Comparison of ENCODE assay signal across 21 mouse cellular contexts in the genomic region with DNA sequence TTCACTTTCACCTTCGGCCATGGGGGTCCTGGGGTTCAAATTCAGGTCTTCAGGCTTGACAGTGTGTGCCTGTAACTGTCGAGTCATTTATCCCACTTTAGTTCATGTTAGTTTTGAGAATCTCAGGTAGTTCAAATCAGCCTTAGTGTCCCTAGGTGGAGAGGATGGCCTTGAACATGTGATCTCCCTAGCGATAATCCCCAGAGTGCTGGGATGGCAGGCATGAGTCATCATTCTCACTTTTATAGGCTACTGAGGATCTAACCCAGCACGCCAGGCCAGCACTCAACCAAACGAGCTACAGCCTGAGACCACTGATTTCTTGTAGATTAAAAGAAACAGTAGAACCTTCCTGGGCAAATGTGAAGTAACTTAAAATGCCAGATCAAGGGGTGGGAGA. TPM values are rescaled to one million over a fixed set of nuclear protein-coding genes. Genes with fewer than 3 reads are reported as not detected.
A peak's percentile ranks its signal among the peaks of the same experiment; 100 is the strongest.
DNase-seq lines count a peak whose midpoint lies in the region; ATAC-seq and TF ChIP-seq lines count a peak whose summit lies in the region.
"Had no signal": no experiment of that assay in that cellular context is flagged by ENCODE, and none has a peak within 500 bp of the region (broad histone marks: within the 10 kb centered on the region; RNA-seq: fewer than 3 reads in every experiment).

No protein-coding gene starts in this region.

- in situ Hi-C loops in ES-E14 (cut with MboI; ENCODE audit: low sequenced_read_pairs in 2 of 2, unreplicated experiment in 2 of 2) = no loop called here

- H3K4me2 ChIP-seq in liver, embryonic 14.5 days (ENCODE audit: low read depth) = peak overlapping the region; percentile 11
- H3K4me2 ChIP-seq in forebrain, embryonic 15.5 days (replicated peaks) = no peak overlapping the region
- H3K4me2 ChIP-seq: neural tube, embryonic 12.5 days had no signal

- no peak overlapping the region for H3K9ac ChIP-seq in ES-E14 (ENCODE audit: insufficient read depth, low read depth, low read length, poor library complexity, severe bottlenecking)
- H3K9ac ChIP-seq in liver, embryonic 14.5 days (replicated peaks) = no peak overlapping the region
- no peak overlapping the region for H3K9ac ChIP-seq in forebrain, embryonic 15.5 days (replicated peaks)
- H3K9ac ChIP-seq: forebrain, postnatal 0 days; neural tube, embryonic 12.5 days had no signal

- no peaks in the 10 kb centered on the region for H3K36me3 ChIP-seq in ES-E14 (ENCODE audit: control insufficient read depth, insufficient read depth, low read length, poor library complexity, severe bottlenecking)
- no peaks in the 10 kb centered on the region; the same call in 1 of the 2 replicates for H3K36me3 ChIP-seq in liver, embryonic 14.5 days (replicated peaks; ENCODE audit: control insufficient read depth, insufficient read depth, low read depth)
- no peaks in the 10 kb centered on the region for H3K36me3 ChIP-seq in forebrain, embryonic 15.5 days
- H3K36me3 ChIP-seq: limb, embryonic 10.5 days; neural tube, embryonic 12.5 days had no signal

- no peaks in the 10 kb centered on the region for H3K9me3 ChIP-seq in ES-E14 (ENCODE audit: control insufficient read depth, insufficient read depth, low read depth, low read length)
- H3K9me3 ChIP-seq in liver, embryonic 14.5 days (ENCODE audit: control insufficient read depth, low read length) = no peaks in the 10 kb centered on the region
- H3K9me3 ChIP-seq in forebrain, embryonic 15.5 days = no peaks in the 10 kb centered on the region
- H3K9me3 ChIP-seq: limb, embryonic 10.5 days; midbrain, embryonic 10.5 days; neural tube, embryonic 12.5 days had no signal

- TF ChIP-seq CTCF in gastrocnemius, adult 2 months (IDR thresholded peaks at IDR 0.05) = no peak
- TF ChIP-seq CTCF in liver, embryonic 14.5 days (IDR thresholded peaks at IDR 0.05; ENCODE audit: low read depth) = no peak

- H3K4me1 ChIP-seq in ES-E14 (ENCODE audit: control insufficient read depth in 2 of 2, insufficient read depth in 2 of 2, low read length in 2 of 2, poor library complexity in 1 of 2) = peaks cover 0 to 5% of the 10 kb centered on the region in 2 experiments; a peak in 1 of 4 replicates
- H3K4me1 ChIP-seq in liver, embryonic 14.5 days (replicated peaks; ENCODE audit: control insufficient read depth in 2 of 2, insufficient read depth in 2 of 2, low read length in 1 of 2) = peaks cover 55 to 59% of the 10 kb centered on the region in 2 experiments
- H3K4me1 ChIP-seq in forebrain, embryonic 15.5 days = peaks cover 23% of the 10 kb centered on the region

- no peak for DNase-seq in gastrocnemius, adult 2 months
- DNase-seq in gastrocnemius, postnatal 25 days = no peak
- no peak for DNase-seq in ES-E14 (ENCODE audit: low read depth, low spot score)
- DNase-seq in liver, embryonic 14.5 days (ENCODE audit: low read depth in 3 of 3, low spot score in 3 of 3) = no peak
- no peak for DNase-seq in left cerebral cortex, adult 11 months (ENCODE audit: low spot score)
- DNase-seq: cerebellum, adult 9-10 months; forebrain, postnatal 0 days; heart, postnatal 36 days; kidney, adult 9 months; kidney, postnatal 25 days; lung, adult 18-20 months; lung, postnatal 14 days; thymus, postnatal 4 days had no signal

- intact Hi-C loops in gastrocnemius, adult 2 months (cut with DNase I) = no loop called here

- peak overlapping the region; percentile 43; the same call in 1 of the 2 replicates for H3K27ac ChIP-seq in gastrocnemius, adult 2 months
- no peak overlapping the region for H3K27ac ChIP-seq in ES-E14 (ENCODE audit: insufficient read depth, low read depth, low read length, poor library complexity, severe bottlenecking)
- H3K27ac ChIP-seq in liver, embryonic 14.5 days = peak overlapping the region; percentile 78
- H3K27ac ChIP-seq in forebrain, embryonic 15.5 days (replicated peaks) = no peak overlapping the region
- H3K27ac ChIP-seq: left cerebral cortex, adult 2 months; limb, embryonic 10.5 days; midbrain, embryonic 10.5 days; neural tube, embryonic 12.5 days had no signal

- H3K27me3 ChIP-seq in liver, embryonic 14.5 days (ENCODE audit: control insufficient read depth, insufficient read depth, low read length) = no peaks in the 10 kb centered on the region
- H3K27me3 ChIP-seq in forebrain, embryonic 15.5 days = no peaks in the 10 kb centered on the region
- H3K27me3 ChIP-seq: neural tube, embryonic 12.5 days had no signal

- no peak for TF ChIP-seq EP300 in liver, embryonic 14.5 days (IDR thresholded peaks at IDR 0.05; ENCODE audit: low read depth)

- H3K4me3 ChIP-seq in gastrocnemius, adult 2 months = no peak overlapping the region
- no peak overlapping the region for H3K4me3 ChIP-seq in ES-E14 (ENCODE audit: insufficient read depth in 1 of 2, low read depth in 1 of 2, low read length in 2 of 2, poor library complexity in 1 of 2, severe bottlenecking in 1 of 2)
- no peak overlapping the region for H3K4me3 ChIP-seq in liver, embryonic 14.5 days (ENCODE audit: insufficient read depth in 1 of 2, low read depth in 2 of 2, low read length in 2 of 2)
- no peak overlapping the region for H3K4me3 ChIP-seq in forebrain, embryonic 15.5 days
- H3K4me3 ChIP-seq: erythroblast, embryonic 14.5 days; left cerebral cortex, adult 2 months; limb, embryonic 10.5 days; midbrain, embryonic 10.5 days; neural tube, embryonic 12.5 days had no signal

- 29% methylated on average over 5 of the region's 5 CpGs for WGBS in liver, embryonic 14.5 days (ENCODE audit: insufficient replicate concordance)
- 66% methylated on average over 5 of the region's 5 CpGs for WGBS in forebrain, embryonic 15.5 days

- peak; percentile 44 for ATAC-seq in erythroblast, adult 5-6 weeks (replicated peaks; ENCODE audit: low FRiP score, poor library complexity, severe bottlenecking)
- ATAC-seq in liver, embryonic 14.5 days (ENCODE audit: insufficient read depth) = no peak
- no peak for ATAC-seq in inflammation-experienced regulatory T-cells, adult 6 months
- no peak for ATAC-seq in forebrain, embryonic 15.5 days (replicated peaks)
- ATAC-seq: forebrain, postnatal 0 days had no signal

TF ChIP-seq in ES-E14, 5 proteins besides CTCF, POLR2A, EP300 and RAD21:
- TF ChIP-seq CHD2 (IDR thresholded peaks at IDR 0.05; ENCODE audit: low read depth, low read length) (no peak), MAFK (IDR thresholded peaks at IDR 0.05; ENCODE audit: insufficient read depth, low read depth, low read length) (0 out of 2 replicates have a peak, but pooled peaks have one; percentile 21), ZNF384 (IDR thresholded peaks at IDR 0.05; ENCODE audit: low read depth, low read length) (no peak)
TF ChIP-seq in ES-E14: peak in this region for 1.

RNA-seq across cellular contexts. Expression of gene Prkaa1, which starts 1.6 kb away (rescaled TPM):
- 10 to 100 TPM; 10.0 to 12.7 TPM for total RNA-seq in gastrocnemius, adult 2 months (2021)
- 10 to 100 TPM; 11.5 to 11.6 TPM for total RNA-seq in gastrocnemius, postnatal 25 days (2021)
- total RNA-seq in ES-E14 (2012; rRNA removed) = 9.7 and 12.9 TPM in 2 replicates
- 13.6 and 19.8 TPM in 2 replicates for total RNA-seq in erythroblast, adult 5-6 weeks (2015; ENCODE audit: low replicate concordance)
- 12.0 and 14.8 TPM in 2 replicates for total RNA-seq in erythroblast, adult 5-6 weeks (2017; ENCODE audit: low replicate concordance)
- 6.6 and 8.6 TPM in 2 replicates for polyA plus RNA-seq in liver, embryonic 14.5 days (2012; rRNA removed)
- 15.7 and 16.6 TPM in 2 replicates for polyA plus RNA-seq in liver, embryonic 14.5 days (2014; fragmentation: Nextera tagmentation; extraction: Ambion mirVana)
- polyA plus RNA-seq in inflammation-experienced regulatory T-cells, adult 6 months (2017; shearing (Covaris generic)) = 10 to 100 TPM; 18.1 to 22.5 (median 21.9) TPM
- polyA plus RNA-seq in forebrain, embryonic 15.5 days (2015; fragmentation: Nextera tagmentation; extraction: Ambion mirVana) = 12.6 and 14.0 TPM in 2 replicates

RNA-seq across cellular contexts. Expression of gene Rpl37, which starts 25.6 kb away (rescaled TPM):
- 100 to 1,000 TPM; 178 to 188 TPM for total RNA-seq in gastrocnemius, adult 2 months (2021)
- 100 to 1,000 TPM; 168 to 176 TPM for total RNA-seq in gastrocnemius, postnatal 25 days (2021)
- 1,373 and 1,829 TPM in 2 replicates for total RNA-seq in ES-E14 (2012; rRNA removed)
- total RNA-seq in erythroblast, adult 5-6 weeks (2015; ENCODE audit: low replicate concordance) = 167 and 232 TPM in 2 replicates
- 170 and 249 TPM in 2 replicates for total RNA-seq in erythroblast, adult 5-6 weeks (2017; ENCODE audit: low replicate concordance)
- 259 and 884 TPM in 2 replicates for polyA plus RNA-seq in liver, embryonic 14.5 days (2012; rRNA removed)
- polyA plus RNA-seq in liver, embryonic 14.5 days (2014; fragmentation: Nextera tagmentation; extraction: Ambion mirVana) = 547 and 570 TPM in 2 replicates
- 1,000 to 10,000 TPM; 1,587 to 2,567 (median 2,159) TPM for polyA plus RNA-seq in inflammation-experienced regulatory T-cells, adult 6 months (2017; shearing (Covaris generic))
- 422 and 438 TPM in 2 replicates for polyA plus RNA-seq in forebrain, embryonic 15.5 days (2015; fragmentation: Nextera tagmentation; extraction: Ambion mirVana)

RNA-seq across cellular contexts. Expression of gene Card6, which starts 33.7 kb away (rescaled TPM):
- total RNA-seq in gastrocnemius, adult 2 months (2021) = 1 to 10 TPM; 1.9 to 2.0 TPM
- total RNA-seq in gastrocnemius, postnatal 25 days (2021) = 1 to 10 TPM; 1.9 to 2.1 TPM
- 0.18 and 0.37 TPM in 2 replicates for total RNA-seq in ES-E14 (2012; rRNA removed)
- 1.7 TPM in 1 of 2 replicates, not detected in the other for total RNA-seq in erythroblast, adult 5-6 weeks (2015; ENCODE audit: low replicate concordance)
- 0.42 and 1.3 TPM in 2 replicates for total RNA-seq in erythroblast, adult 5-6 weeks (2017; ENCODE audit: low replicate concordance)
- polyA plus RNA-seq in liver, embryonic 14.5 days (2012; rRNA removed) = 0.57 and 0.63 TPM in 2 replicates
- polyA plus RNA-seq in liver, embryonic 14.5 days (2014; fragmentation: Nextera tagmentation; extraction: Ambion mirVana) = 0.74 and 1.00 TPM in 2 replicates
- polyA plus RNA-seq in inflammation-experienced regulatory T-cells, adult 6 months (2017; shearing (Covaris generic)) = 10 to 100 TPM; 15.9 to 41.4 (median 35.3) TPM
- 0.38 and 0.49 TPM in 2 replicates for polyA plus RNA-seq in forebrain, embryonic 15.5 days (2015; fragmentation: Nextera tagmentation; extraction: Ambion mirVana)

RNA-seq across cellular contexts. Expression of gene Ttc33, which starts 43.3 kb away (rescaled TPM):
- total RNA-seq in gastrocnemius, adult 2 months (2021) = 10 to 100 TPM; 61.6 to 67.4 TPM
- total RNA-seq in gastrocnemius, postnatal 25 days (2021) = 10 to 100 TPM; 39.3 to 48.5 TPM
- 24.2 and 25.2 TPM in 2 replicates for total RNA-seq in ES-E14 (2012; rRNA removed)
- 12.3 and 29.4 TPM in 2 replicates for total RNA-seq in erythroblast, adult 5-6 weeks (2015; ENCODE audit: low replicate concordance)
- 26.4 and 28.4 TPM in 2 replicates for total RNA-seq in erythroblast, adult 5-6 weeks (2017; ENCODE audit: low replicate concordance)
- 3.1 and 6.6 TPM in 2 replicates for polyA plus RNA-seq in liver, embryonic 14.5 days (2012; rRNA removed)
- 13.6 and 13.9 TPM in 2 replicates for polyA plus RNA-seq in liver, embryonic 14.5 days (2014; fragmentation: Nextera tagmentation; extraction: Ambion mirVana)
- polyA plus RNA-seq in inflammation-experienced regulatory T-cells, adult 6 months (2017; shearing (Covaris generic)) = 10 to 100 TPM; 58.5 to 62.4 (median 61.3) TPM
- polyA plus RNA-seq in forebrain, embryonic 15.5 days (2015; fragmentation: Nextera tagmentation; extraction: Ambion mirVana) = 61.4 and 65.4 TPM in 2 replicates

Comparison
In these comparisons a context has a peak if more than half of its experiments do, and no peak if none do; other contexts are left out.
1. H3K27ac ChIP-seq: peak in gastrocnemius, adult 2 months (single experiment) and liver, embryonic 14.5 days (single experiment); none in ES-E14 (single experiment) and forebrain, embryonic 15.5 days (single experiment).